Mouse (Mus musculus) CH12.LX (cell line): Measurements from ENCODE around the gene Dars. TPM values are rescaled to one million over a fixed set of nuclear protein-coding genes. Genes with fewer than 3 reads are reported as not detected.

Experiments used
- DNase-seq: peaks from one replicate; pipeline ENCODE4 v3.0.0-alpha.2; 2013; ENCODE audit errors: extremely low read depth
- H3K27ac ChIP-seq: 2 replicates; pipeline ENCODE4 v1.5.1; 2012; ENCODE audit warnings: low read depth, mild to moderate bottlenecking, control low read depth, moderate library complexity; ENCODE audit not compliant: insufficient read depth
- H3K27me3 ChIP-seq: replicated peaks from 2 replicates; pipeline ENCODE3; 2012; ENCODE audit warnings: inconsistent platforms
- H3K36me3 ChIP-seq, 2 experiments: replicated peaks in 1 of 2; 2 replicates each; pipeline versions ENCODE3 to v1.6.1; 2012; ENCODE audit warnings: inconsistent platforms in 1 of 2, low read length in 1 of 2, mild to moderate bottlenecking in 1 of 2, mixed read lengths in 1 of 2, moderate library complexity in 1 of 2; ENCODE audit not compliant: control insufficient read depth in 1 of 2, insufficient read depth in 1 of 2
- H3K4me1 ChIP-seq, 2 experiments: 2 replicates each; pipeline ENCODE4 v1.6.1; 2012; ENCODE audit warnings: inconsistent platforms in 1 of 2, moderate library complexity in 1 of 2; ENCODE audit not compliant: insufficient read depth in 2 of 2, control insufficient read depth in 1 of 2
- H3K4me2 ChIP-seq: 2 replicates; pipeline ENCODE4 v1.6.1; 2012; ENCODE audit warnings: low read depth, mild to moderate bottlenecking, control low read depth; ENCODE audit not compliant: poor library complexity, insufficient read depth, severe bottlenecking
- H3K4me3 ChIP-seq, 3 experiments: fragments of 150-350 bp in 1 of 3; sonication (generic) in 1 of 3; replicated peaks in 1 of 3; 2 replicates each; pipeline versions ENCODE3 to v1.5.1; 2011 to 2012; ENCODE audit warnings: low read depth in 2 of 3, low read length in 2 of 3, mild to moderate bottlenecking in 2 of 3, moderate library complexity in 2 of 3, control low read depth in 1 of 3, improper control_type of control experiment in 1 of 3, inconsistent platforms in 1 of 3, mixed read lengths in 1 of 3; ENCODE audit not compliant: poor library complexity in 1 of 3
- H3K79me2 ChIP-seq: replicated peaks from 2 replicates; pipeline ENCODE4 v1.6.1; 2012; ENCODE audit warnings: mild to moderate bottlenecking, moderate library complexity; ENCODE audit not compliant: control insufficient read depth, poor library complexity, insufficient read depth, severe bottlenecking; ENCODE audit errors: extremely low read depth
- H3K9ac ChIP-seq: 2 replicates; pipeline ENCODE4 v1.6.1; 2012; ENCODE audit warnings: low read depth, mild to moderate bottlenecking, control low read depth, moderate library complexity; ENCODE audit not compliant: insufficient read depth
- H3K9me3 ChIP-seq: replicated peaks from 2 replicates; pipeline ENCODE3; 2012; ENCODE audit warnings: low read length, inconsistent platforms, mixed read lengths
- BHLHE40 ChIP-seq: IDR thresholded peaks from 2 replicates; pipeline ENCODE4 v1.6.1; 2011; ENCODE audit warnings: mild to moderate bottlenecking, low read depth, low read length, improper control_type of control experiment
- CHD1 ChIP-seq: IDR thresholded peaks from 2 replicates; pipeline ENCODE4 v1.6.1; 2012; ENCODE audit warnings: low read depth, low read length, improper control_type of control experiment, inconsistent platforms
- E2F4 ChIP-seq: IDR thresholded peaks from 2 replicates; pipeline ENCODE4 v1.6.1; 2011; ENCODE audit warnings: low read depth, low read length, improper control_type of control experiment; ENCODE audit not compliant: insufficient replicate concordance
- ETS1 ChIP-seq: conservative IDR thresholded peaks from 2 replicates; pipeline ENCODE4 v1.6.1; 2012; ENCODE audit warnings: low read depth, mild to moderate bottlenecking, inconsistent platforms, low read length, improper control_type of control experiment, moderate library complexity
- HCFC1 ChIP-seq: IDR thresholded peaks from 2 replicates; pipeline ENCODE4 v1.6.1; 2012; ENCODE audit warnings: low read depth, mild to moderate bottlenecking, inconsistent platforms, low read length, improper control_type of control experiment
- IRF4 ChIP-seq: IDR thresholded peaks from 2 replicates; pipeline ENCODE4 v1.6.1; 2014; ENCODE audit warnings: low read depth, mild to moderate bottlenecking, inconsistent platforms, low read length, improper control_type of control experiment
- JUND ChIP-seq: conservative IDR thresholded peaks from 2 replicates; pipeline ENCODE4 v1.6.1; 2011; ENCODE audit warnings: low read depth, low read length, improper control_type of control experiment
- KAT2A ChIP-seq: IDR thresholded peaks from 2 replicates; pipeline ENCODE4 v1.6.1; 2012; ENCODE audit warnings: low read length, improper control_type of control experiment, inconsistent platforms; ENCODE audit not compliant: insufficient replicate concordance
- MAFK ChIP-seq: IDR thresholded peaks from 2 replicates; pipeline ENCODE4 v1.6.1; 2011; ENCODE audit warnings: low read length, improper control_type of control experiment; ENCODE audit not compliant: insufficient replicate concordance
- MYC ChIP-seq: IDR thresholded peaks from 2 replicates; pipeline ENCODE4 v1.6.1; 2011; ENCODE audit warnings: low read depth, mild to moderate bottlenecking, improper control_type of control experiment, low read length
- NRF1 ChIP-seq: IDR thresholded peaks from 2 replicates; pipeline ENCODE4 v1.6.1; 2014; ENCODE audit warnings: low read depth, mild to moderate bottlenecking, inconsistent platforms, low read length, improper control_type of control experiment, moderate library complexity
- PAX5 ChIP-seq: IDR thresholded peaks from 2 replicates; pipeline ENCODE4 v1.6.1; 2012; ENCODE audit warnings: low read length, inconsistent platforms, mixed read lengths
- POLR2A ChIP-seq: IDR thresholded peaks from 2 replicates; pipeline ENCODE4 v1.6.1; 2011; ENCODE audit warnings: low read depth, mild to moderate bottlenecking, improper control_type of control experiment, low read length
- POLR2AphosphoS2 ChIP-seq: IDR thresholded peaks from 2 replicates; pipeline ENCODE4 v1.6.1; 2011; ENCODE audit warnings: low read depth, low read length, improper control_type of control experiment
- SIN3A ChIP-seq: IDR thresholded peaks from 2 replicates; pipeline ENCODE4 v1.6.1; 2012; ENCODE audit warnings: low read length, improper control_type of control experiment, inconsistent platforms
- SMC3 ChIP-seq: IDR thresholded peaks from 2 replicates; pipeline ENCODE4 v1.6.1; 2011; ENCODE audit warnings: low read depth, low read length, improper control_type of control experiment
- TBP ChIP-seq: conservative IDR thresholded peaks from 2 replicates; pipeline ENCODE4 v1.6.1; 2011; ENCODE audit warnings: low read depth, low read length, improper control_type of control experiment
- TCF12 ChIP-seq: IDR thresholded peaks from 2 replicates; pipeline ENCODE4 v1.6.1; 2014; ENCODE audit warnings: low read depth, mild to moderate bottlenecking, inconsistent platforms, low read length, improper control_type of control experiment
- UBTF ChIP-seq: IDR thresholded peaks from 2 replicates; pipeline ENCODE4 v1.6.1; 2012; ENCODE audit warnings: low read depth, mild to moderate bottlenecking, inconsistent platforms, low read length, improper control_type of control experiment, moderate library complexity
- USF1 ChIP-seq: IDR thresholded peaks from 2 replicates; pipeline ENCODE4 v1.6.1; 2014; ENCODE audit warnings: low read depth, mild to moderate bottlenecking, inconsistent platforms, low read length, improper control_type of control experiment
- USF2 ChIP-seq: conservative IDR thresholded peaks from 2 replicates; pipeline ENCODE4 v1.6.1; 2011; ENCODE audit warnings: low read depth, low read length, improper control_type of control experiment
- ZKSCAN1 ChIP-seq: IDR thresholded peaks from 2 replicates; pipeline ENCODE4 v1.6.1; 2012; ENCODE audit warnings: low read depth, inconsistent platforms, low read length, improper control_type of control experiment, borderline replicate concordance
- ZMIZ1 ChIP-seq: IDR thresholded peaks from 2 replicates; pipeline ENCODE4 v1.6.1; 2012; ENCODE audit warnings: low read depth, mild to moderate bottlenecking, inconsistent platforms, low read length, improper control_type of control experiment
- ZNF384 ChIP-seq: IDR thresholded peaks from 2 replicates; pipeline ENCODE4 v1.6.1; 2012; ENCODE audit warnings: low read depth, low read length, improper control_type of control experiment, inconsistent platforms
- dilution Hi-C: fragments of 300-500 bp; cut with MboI; formaldehyde crosslinking; loops from 2 replicates; pipeline ENCODE4 v1.14.3; 2020; ENCODE audit warnings: low sequenced_read_pairs; ENCODE audit not compliant: extremely low pct_unique_long_range_greater_than_20kb, extremely low pct_ligation_motif_present
- in situ Hi-C: fragments of 300-500 bp; cut with MboI; formaldehyde crosslinking; loops from 3 replicates; pipeline ENCODE4 v1.14.3; 2019; ENCODE audit warnings: low sequenced_read_pairs, low pct_ligation_motif_present, low pct_unique_long_range_greater_than_20kb, mixed read lengths
- polyA plus RNA-seq: library from polyadenylated mRNA; unstranded; fragments of >175 nt; gene quantifications from 2 replicates; pipeline ENCODE4 v1.2.1, GENCODE M21; 2012; ENCODE audit warnings: low read depth; ENCODE audit not compliant: insufficient read length
- total RNA-seq, 2 experiments: library from RNA; depleted of rRNA; stranded (reverse); fragments of 300-350 nt in 1 of 2; fragments of >200 nt in 1 of 2; gene quantifications; 2 replicates each; pipeline ENCODE4 v1.2.3; 2012 to 2014

The Dars gene
- total and polyA plus RNA-seq, 3 experiments = 177 to 339 (median 190) TPM

- TF ChIP-seq KAT2A (no peak), TCF12 (no peak), ETS1 (no peak), ZKSCAN1 (no peak), NRF1 (no peak), POLR2A (no peak), PAX5 (no peak)
- no peak for DNase-seq
- Histone ChIP-seq H3K36me3 (peaks cover 43 to 86% of the 10 kb centered on the region in 2 experiments), H3K4me3 (no peak overlapping the region), H3K27ac (no peak overlapping the region), H3K9me3 (peaks cover 2% of the 10 kb centered on the region), H3K9ac (no peak overlapping the region), H3K27me3 (no peaks in the 10 kb centered on the region), H3K4me2 (no peak overlapping the region), H3K79me2 (peaks cover 13% of the 10 kb centered on the region), H3K4me1 (no peaks in the 10 kb centered on the region)
- in situ Hi-C loops (no loop called here), dilution Hi-C loops (no loop called here)
Observed at GRCm38 (mm10) chr1:128398738-128399445, 18.3 kb downstream of the Dars start.

GRCm38 (mm10) chr1:128394657-128395056, 22.5 kb downstream of the Dars start:
- Histone ChIP-seq H3K9me3 (peaks cover 2% of the 10 kb centered on the region), H3K79me2 (peaks cover 3% of the 10 kb centered on the region), H3K27ac (no peak overlapping the region), H3K4me3 (no peak overlapping the region), H3K4me1 (peaks cover 0 to 3% of the 10 kb centered on the region in 2 experiments; a peak in 1 of 4 replicates), H3K4me2 (no peak overlapping the region), H3K36me3 (peaks cover 38 to 83% of the 10 kb centered on the region in 2 experiments), H3K27me3 (no peaks in the 10 kb centered on the region)
- in situ Hi-C loops (no loop called here), dilution Hi-C loops (no loop called here)
- no peak for DNase-seq
- TF ChIP-seq JUND (no peak), IRF4 (no peak), BHLHE40 (no peak), SIN3A (no peak), SMC3 (no peak), E2F4 (no peak), POLR2A (no peak), ZMIZ1 (no peak), POLR2AphosphoS2 (no peak), MYC (no peak), USF1 (no peak), HCFC1 (no peak), TBP (no peak), UBTF (no peak), CHD1 (no peak), MAFK (no peak), ZNF384 (no peak), KAT2A (no peak), USF2 (no peak)
- TF ChIP-seq, all 38 proteins: peak for 0
- H3K9ac ChIP-seq = no peak overlapping the region
